Mouse (Mus musculus): ENCODE measurements around the gene Gmcl1. TPM values are rescaled to one million over a fixed set of nuclear protein-coding genes. Genes with fewer than 3 reads are reported as not detected.

Gene Gmcl1
- total and polyA plus RNA-seq, 3 experiments = 15.9 to 67.0 (median 21.5) TPM

GRCm38 (mm10) chr6:86768186-86768776, 35.1 kb upstream of the Gmcl1 start:
- DNase-seq (ENCODE audit: low read depth, low spot score) = no peak
- H3K79me2 ChIP-seq (ENCODE audit: control insufficient read depth, insufficient read depth, low read length, poor library complexity) = no peaks in the 10 kb centered on the region
- H3K4me3 ChIP-seq (ENCODE audit: control insufficient read depth in 1 of 2, insufficient read depth in 1 of 2, low read depth in 2 of 2, low read length in 2 of 2) = no peak overlapping the region
- H3K9ac ChIP-seq (ENCODE audit: control insufficient read depth, low read depth, low read length, poor library complexity, severe bottlenecking) = no peak overlapping the region
- H3K9me3 ChIP-seq (replicated peaks; ENCODE audit: insufficient read depth, low read length) = no peaks in the 10 kb centered on the region
- TF ChIP-seq HCFC1 (IDR thresholded peaks at IDR 0.05; ENCODE audit: low read depth, low read length) (no peak), ELF1 (IDR thresholded peaks at IDR 0.05; ENCODE audit: low read depth, low read length) (no peak), SMC3 (IDR thresholded peaks at IDR 0.05; ENCODE audit: low read depth, low read length) (no peak), TAL1 (IDR thresholded peaks at IDR 0.05; ENCODE audit: low read length) (no peak), NRF1 (IDR thresholded peaks at IDR 0.05; ENCODE audit: insufficient read depth, low read depth, low read length, poor library complexity, severe bottlenecking) (no peak), GATA1 (IDR thresholded peaks at IDR 0.05; ENCODE audit: low read depth, low read length) (no peak), POLR2AphosphoS5 (IDR thresholded peaks at IDR 0.05; ENCODE audit: borderline replicate concordance, low read depth, low read length) (no peak), EP300 (IDR thresholded peaks at IDR 0.05; ENCODE audit: low read depth in 1 of 2, low read length in 2 of 2) (no peak), ZNF384 (IDR thresholded peaks at IDR 0.05; ENCODE audit: low read depth, low read length) (no peak), CTCF (IDR thresholded peaks at IDR 0.05 in 2 of 3, conservative IDR thresholded peaks at IDR 0.05 in 1 of 3; ENCODE audit: control insufficient read depth in 1 of 3, insufficient read depth in 1 of 3, low read depth in 2 of 3, low read length in 3 of 3, poor library complexity in 1 of 3, severe bottlenecking in 1 of 3) (no peak), POLR2AphosphoS2 (IDR thresholded peaks at IDR 0.05; ENCODE audit: low read length) (no peak), UBTF (IDR thresholded peaks at IDR 0.05; ENCODE audit: borderline replicate concordance, insufficient read depth, low read depth, low read length) (no peak), ZC3H11A (IDR thresholded peaks at IDR 0.05; ENCODE audit: low read depth, low read length) (no peak), TCF12 (IDR thresholded peaks at IDR 0.05; ENCODE audit: low read depth, low read length) (no peak), MXI1 (IDR thresholded peaks at IDR 0.05; ENCODE audit: low read depth, low read length) (no peak), ZMIZ1 (IDR thresholded peaks at IDR 0.05; ENCODE audit: low read depth, low read length) (no peak), RCOR1 (IDR thresholded peaks at IDR 0.05; ENCODE audit: low read depth, low read length) (no peak), MAZ (IDR thresholded peaks at IDR 0.05; ENCODE audit: low read depth, low read length) (no peak), SIN3A (IDR thresholded peaks at IDR 0.05; ENCODE audit: low read length) (no peak)
- peaks cover 1 to 10% of the 10 kb centered on the region in 2 experiments; a peak in 3 of 4 replicates for H3K36me3 ChIP-seq (ENCODE audit: control insufficient read depth in 1 of 2, insufficient read depth in 2 of 2, low read length in 2 of 2)
- H3K4me1 ChIP-seq (ENCODE audit: control insufficient read depth in 1 of 2, insufficient read depth in 2 of 2, low read length in 2 of 2) = peaks cover 3 to 18% of the 10 kb centered on the region in 2 experiments; a peak in 3 of 4 replicates
- no peak overlapping the region for H3K27ac ChIP-seq (ENCODE audit: control insufficient read depth, low read depth, low read length)
- no peaks in the 10 kb centered on the region for H3K27me3 ChIP-seq (ENCODE audit: control insufficient read depth in 1 of 2, insufficient read depth in 2 of 2, low read length in 2 of 2)

- Histone ChIP-seq H3K27ac (ENCODE audit: control insufficient read depth, low read depth, low read length) (no peak overlapping the region), H3K36me3 (ENCODE audit: control insufficient read depth in 1 of 2, insufficient read depth in 2 of 2, low read length in 2 of 2) (peaks cover 1 to 2% of the 10 kb centered on the region in 2 experiments; a peak in 3 of 4 replicates), H3K9me3 (replicated peaks; ENCODE audit: insufficient read depth, low read length) (no peaks in the 10 kb centered on the region), H3K4me3 (ENCODE audit: control insufficient read depth in 1 of 2, insufficient read depth in 1 of 2, low read depth in 2 of 2, low read length in 2 of 2) (no peak overlapping the region), H3K79me2 (ENCODE audit: control insufficient read depth, insufficient read depth, low read length, poor library complexity) (no peaks in the 10 kb centered on the region), H3K4me1 (ENCODE audit: control insufficient read depth in 1 of 2, insufficient read depth in 2 of 2, low read length in 2 of 2) (peaks cover 3 to 10% of the 10 kb centered on the region in 2 experiments; a peak in 3 of 4 replicates), H3K27me3 (ENCODE audit: control insufficient read depth in 1 of 2, insufficient read depth in 2 of 2, low read length in 2 of 2) (no peaks in the 10 kb centered on the region), H3K9ac (ENCODE audit: control insufficient read depth, low read depth, low read length, poor library complexity, severe bottlenecking) (no peak overlapping the region)
- DNase-seq (ENCODE audit: low read depth, low spot score) = peak; percentile 67
- TF ChIP-seq USF1 (IDR thresholded peaks at IDR 0.05; ENCODE audit: low read depth, low read length) (no peak), MAX (IDR thresholded peaks at IDR 0.05; ENCODE audit: low read length) (no peak), KAT2A (conservative IDR thresholded peaks at IDR 0.05; ENCODE audit: low read depth, low read length) (no peak), MAZ (IDR thresholded peaks at IDR 0.05; ENCODE audit: low read depth, low read length) (no peak), TCF12 (IDR thresholded peaks at IDR 0.05; ENCODE audit: low read depth, low read length) (no peak), GABPA (IDR thresholded peaks at IDR 0.05; ENCODE audit: low read depth, low read length) (no peak), TBP (IDR thresholded peaks at IDR 0.05; ENCODE audit: low read depth, low read length) (no peak), RAD21 (IDR thresholded peaks at IDR 0.05; ENCODE audit: low read depth, low read length) (no peak), CTCF (IDR thresholded peaks at IDR 0.05 in 2 of 3, conservative IDR thresholded peaks at IDR 0.05 in 1 of 3; ENCODE audit: control insufficient read depth in 1 of 3, insufficient read depth in 1 of 3, low read depth in 2 of 3, low read length in 3 of 3, poor library complexity in 1 of 3, severe bottlenecking in 1 of 3) (no peak), HCFC1 (IDR thresholded peaks at IDR 0.05; ENCODE audit: low read depth, low read length) (no peak), E2F4 (IDR thresholded peaks at IDR 0.05; ENCODE audit: borderline replicate concordance, low read depth, low read length) (no peak), BHLHE40 (IDR thresholded peaks at IDR 0.05; ENCODE audit: borderline replicate concordance, low read depth, low read length) (no peak), ZKSCAN1 (IDR thresholded peaks at IDR 0.05; ENCODE audit: low read depth, low read length) (no peak), GATA1 (IDR thresholded peaks at IDR 0.05; ENCODE audit: low read depth, low read length) (peak; percentile 69), EP300 (IDR thresholded peaks at IDR 0.05; ENCODE audit: low read depth in 1 of 2, low read length in 2 of 2) (peak; percentile 8 to 18; a peak in 1 of 4 replicates), ELF1 (IDR thresholded peaks at IDR 0.05; ENCODE audit: low read depth, low read length) (no peak), MEF2A (IDR thresholded peaks at IDR 0.05; ENCODE audit: extremely low read depth, insufficient replicate concordance, low read depth, low read length, poor library complexity, severe bottlenecking) (no peak)
Measured at GRCm38 (mm10) chr6:86767465-86767864, 34.3 kb upstream of the Gmcl1 start.

Measured in MEL (cell line).